Mouse (Mus musculus) embryonic facial prominence, embryonic 10.5 days (tissue): ENCODE measurements around the gene Fes. TPM values are rescaled to one million over a fixed set of nuclear protein-coding genes. Genes with fewer than 3 reads are reported as not detected.

Source experiments
- DNase-seq: peaks from one replicate; pipeline ENCODE4 v3.0.0-alpha.2; 2017; ENCODE audit warnings: low spot score
- H3K27ac ChIP-seq: fragments of 300-500 bp; sonication (generic); replicated peaks from 2 replicates; pipeline ENCODE4 v1.5.1; 2016; ENCODE audit warnings: mild to moderate bottlenecking
- H3K27me3 ChIP-seq: fragments of 300-500 bp; sonication (generic); replicated peaks from 2 replicates; pipeline ENCODE4 v1.6.1; 2016; ENCODE audit warnings: low read depth, mild to moderate bottlenecking; ENCODE audit not compliant: poor library complexity, severe bottlenecking
- H3K36me3 ChIP-seq: fragments of 300-500 bp; sonication (generic); replicated peaks from 2 replicates; pipeline ENCODE4 v1.6.1; 2016; ENCODE audit warnings: mild to moderate bottlenecking, moderate library complexity
- H3K4me1 ChIP-seq: fragments of 300-500 bp; sonication (generic); 2 replicates; pipeline ENCODE4 v1.6.1; 2016
- H3K4me3 ChIP-seq: fragments of 300-500 bp; sonication (generic); 2 replicates; pipeline ENCODE4 v1.5.1; 2016; ENCODE audit warnings: mild to moderate bottlenecking, moderate library complexity
- H3K9me3 ChIP-seq: fragments of 300-500 bp; sonication (generic); 2 replicates; pipeline ENCODE4 v1.6.1; 2016; ENCODE audit warnings: mild to moderate bottlenecking
- WGBS: fragments of 180-500 bp; shearing (Covaris S2); methylation state at CpG from one replicate; pipeline ENCODE4 v1.1.7; 2016; 5-methylcytosine and 5-hydroxymethylcytosine counted together
- polyA plus RNA-seq: library from polyadenylated mRNA; unstranded; fragments of >200 nt; fragmentation: Nextera tagmentation; extraction: Ambion mirVana; gene quantifications from 2 replicates; pipeline ENCODE4 v1.2.1, GENCODE M21; 2016

The Fes gene
- polyA plus RNA-seq, 1 experiment from 2014 or later = 8.4 TPM

DNA sequence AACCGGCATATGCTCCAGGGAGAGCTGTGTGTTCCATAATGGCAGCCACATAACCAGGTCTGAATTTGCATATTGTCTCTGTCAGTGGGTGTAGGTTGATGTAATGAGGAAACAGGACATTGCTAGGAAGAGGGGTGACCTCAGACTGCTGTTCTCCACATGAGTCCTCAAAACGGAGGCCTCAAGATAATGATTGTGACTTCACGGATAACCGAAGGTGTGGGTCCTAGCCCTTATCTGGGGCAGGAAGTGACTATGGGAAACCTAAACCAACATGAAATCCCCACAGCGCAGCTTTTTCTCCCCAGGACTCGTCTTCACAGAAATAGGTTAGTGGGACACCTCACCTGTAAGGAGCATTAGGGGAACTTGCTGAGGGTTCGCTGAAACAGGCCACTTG, 29.2 kb upstream of the Fes start:
- Histone ChIP-seq H3K9me3 (no peaks in the 10 kb centered on the region), H3K4me3 (no peak overlapping the region), H3K27ac (no peak overlapping the region), H3K27me3 (no peaks in the 10 kb centered on the region), H3K4me1 (peaks cover 5% of the 10 kb centered on the region; the same call in 1 of the 2 replicates), H3K36me3 (no peaks in the 10 kb centered on the region)
- DNase-seq = no peak
- 88% methylated on average over 7 of the region's 7 CpGs for WGBS

- no peaks in the 10 kb centered on the region for H3K36me3 ChIP-seq
- no peaks in the 10 kb centered on the region for H3K9me3 ChIP-seq
- WGBS = 83% methylated on average over 7 of the region's 7 CpGs
- no peak overlapping the region for H3K4me3 ChIP-seq
- DNase-seq = no peak
- peaks cover 2% of the 10 kb centered on the region; the same call in 1 of the 2 replicates for H3K4me1 ChIP-seq
- no peak overlapping the region for H3K27ac ChIP-seq
- no peaks in the 10 kb centered on the region for H3K27me3 ChIP-seq
These were observed 26.6 kb upstream of the Fes start for GRCm38 (mm10) chr7:80414303-80414855.

GRCm38 (mm10) chr7:80413512-80414302, 26.0 kb upstream of the Fes start:
- Histone ChIP-seq H3K27me3 (no peaks in the 10 kb centered on the region), H3K4me3 (no peak overlapping the region), H3K36me3 (no peaks in the 10 kb centered on the region), H3K9me3 (no peaks in the 10 kb centered on the region), H3K27ac (no peak overlapping the region), H3K4me1 (no peaks in the 10 kb centered on the region)
- 73% methylated on average over 9 of the region's 9 CpGs for WGBS
- DNase-seq = no peak

DNA sequence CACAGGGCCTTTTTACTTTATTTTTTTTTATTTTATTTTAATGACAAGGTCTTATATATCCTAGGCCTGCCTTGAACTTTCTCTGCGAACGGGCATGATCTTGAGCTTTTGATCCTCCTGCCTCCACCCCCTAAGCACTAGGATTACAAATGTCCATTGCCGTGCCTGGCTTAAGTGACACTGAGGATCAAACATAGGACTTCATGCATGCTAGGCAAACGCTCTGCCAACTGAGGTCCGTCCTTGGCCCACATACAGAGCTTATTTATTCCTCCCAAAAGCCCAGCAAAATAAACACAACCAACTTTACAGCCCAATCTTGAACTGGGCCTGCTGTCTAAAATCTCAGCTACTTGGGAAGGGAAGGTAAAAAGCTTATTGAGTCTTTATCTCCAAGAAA, 25.0 kb upstream of the Fes start:
- H3K27me3 ChIP-seq = no peaks in the 10 kb centered on the region
- no peaks in the 10 kb centered on the region for H3K36me3 ChIP-seq
- 76% methylated on average over 5 of the region's 5 CpGs for WGBS
- H3K27ac ChIP-seq = no peak overlapping the region
- no peak for DNase-seq
- no peak overlapping the region for H3K4me3 ChIP-seq
- H3K9me3 ChIP-seq = no peaks in the 10 kb centered on the region
- H3K4me1 ChIP-seq = no peaks in the 10 kb centered on the region

DNA sequence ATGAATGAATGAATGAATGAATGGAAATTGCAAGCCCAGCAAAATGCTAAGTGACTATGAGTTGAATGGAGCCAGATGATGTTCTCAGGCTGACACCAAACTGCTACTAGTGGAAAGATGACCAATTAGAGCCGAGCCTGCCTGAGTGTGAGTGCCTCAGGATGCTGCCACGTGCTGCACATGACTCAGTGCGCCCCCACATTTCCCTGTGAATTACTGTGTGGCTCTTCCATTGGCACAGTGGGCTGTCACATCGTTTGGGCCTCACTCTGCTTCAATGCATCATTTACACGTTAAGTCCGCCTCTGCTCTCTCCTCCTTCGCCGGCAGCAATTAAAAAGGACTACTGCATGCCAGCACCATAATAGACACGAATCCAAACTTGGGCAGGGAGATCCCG, 24.5 kb upstream of the Fes start:
- H3K4me3 ChIP-seq = no peak overlapping the region
- H3K4me1 ChIP-seq = peaks cover 2% of the 10 kb centered on the region; the same call in 1 of the 2 replicates
- DNase-seq = no peak
- 85% methylated on average over 10 of the region's 10 CpGs for WGBS
- H3K27ac ChIP-seq = no peak overlapping the region
- H3K36me3 ChIP-seq = no peaks in the 10 kb centered on the region
- no peaks in the 10 kb centered on the region for H3K27me3 ChIP-seq
- no peaks in the 10 kb centered on the region for H3K9me3 ChIP-seq

GRCm38 (mm10) chr7:80410380-80410779, 22.6 kb upstream of the Fes start:
- no peaks in the 10 kb centered on the region for H3K9me3 ChIP-seq
- H3K4me3 ChIP-seq = no peak overlapping the region
- H3K4me1 ChIP-seq = peaks cover 8% of the 10 kb centered on the region; the same call in 1 of the 2 replicates
- H3K27ac ChIP-seq = no peak overlapping the region
- H3K36me3 ChIP-seq = no peaks in the 10 kb centered on the region
- peaks cover 6% of the 10 kb centered on the region; the same call in 1 of the 2 replicates for H3K27me3 ChIP-seq
- WGBS = 76% methylated on average over 9 of the region's 9 CpGs
- no peak for DNase-seq

GRCm38 (mm10) chr7:80407712-80408111, 20.0 kb upstream of the Fes start:
- H3K27ac ChIP-seq = no peak overlapping the region
- H3K4me1 ChIP-seq = peaks cover 21% of the 10 kb centered on the region; the same call in 1 of the 2 replicates
- no peak overlapping the region for H3K4me3 ChIP-seq
- H3K27me3 ChIP-seq = peaks cover 28% of the 10 kb centered on the region
- DNase-seq = no peak
- WGBS = 69% methylated on average over 9 of the region's 9 CpGs
- H3K36me3 ChIP-seq = no peaks in the 10 kb centered on the region
- H3K9me3 ChIP-seq = no peaks in the 10 kb centered on the region

GRCm38 (mm10) chr7:80406186-80406585, 18.4 kb upstream of the Fes start:
- H3K27ac ChIP-seq = no peak overlapping the region
- H3K27me3 ChIP-seq = peaks cover 28% of the 10 kb centered on the region
- no peak overlapping the region for H3K4me3 ChIP-seq
- no peak for DNase-seq
- WGBS = 90% methylated on average over 3 of the region's 3 CpGs
- H3K9me3 ChIP-seq = no peaks in the 10 kb centered on the region
- H3K36me3 ChIP-seq = no peaks in the 10 kb centered on the region
- peaks cover 30% of the 10 kb centered on the region for H3K4me1 ChIP-seq

DNA sequence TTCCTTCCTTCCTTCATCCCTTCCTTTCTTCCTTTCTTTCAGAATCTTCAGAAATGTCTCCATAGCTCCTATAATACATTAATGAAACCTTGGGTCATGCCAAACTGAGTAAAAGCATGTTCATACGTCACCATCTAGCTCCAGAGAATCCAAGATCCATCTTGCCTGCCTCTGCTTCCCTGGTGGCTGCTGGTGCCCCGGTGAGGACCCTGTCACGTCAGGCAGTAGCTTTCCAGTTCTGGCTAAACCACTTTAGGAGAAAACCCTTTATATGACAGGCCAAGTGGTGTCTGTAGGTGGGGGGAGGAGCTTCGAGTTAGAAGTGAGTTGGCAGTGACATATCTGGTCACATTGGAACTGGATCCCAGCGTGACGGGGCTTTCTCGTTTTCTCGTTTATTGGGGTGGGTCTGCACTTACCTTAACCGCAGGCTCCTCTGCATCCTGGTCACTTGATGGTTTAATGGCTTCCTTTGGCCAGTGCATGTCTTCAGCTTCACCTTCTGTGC, 17.5 kb upstream of the Fes start, which contains the start of gene Furin:
TSS of gene Furin (minus strand) at position 249 of the 508 bp plus-strand sequence.
- peaks cover 39% of the 10 kb centered on the region for H3K4me1 ChIP-seq
- no peaks in the 10 kb centered on the region for H3K36me3 ChIP-seq
- no peak within 1 kb of the TSS for H3K4me3 ChIP-seq
- no peaks in the 10 kb centered on the region for H3K9me3 ChIP-seq
- 76% methylated on average over 9 of the region's 9 CpGs for WGBS
- H3K27ac ChIP-seq = no peak within 1 kb of the TSS
- H3K27me3 ChIP-seq = peaks cover 28% of the 10 kb centered on the region
- DNase-seq = no peak

GRCm38 (mm10) chr7:80404101-80404894, 16.6 kb upstream of the Fes start:
- DNase-seq = no peak
- no peaks in the 10 kb centered on the region for H3K9me3 ChIP-seq
- H3K36me3 ChIP-seq = no peaks in the 10 kb centered on the region
- WGBS = 59% methylated on average over 7 of the region's 7 CpGs
- H3K27me3 ChIP-seq = peaks cover 28% of the 10 kb centered on the region
- no peak overlapping the region for H3K4me3 ChIP-seq
- no peak overlapping the region for H3K27ac ChIP-seq
- H3K4me1 ChIP-seq = peaks cover 47% of the 10 kb centered on the region

DNA sequence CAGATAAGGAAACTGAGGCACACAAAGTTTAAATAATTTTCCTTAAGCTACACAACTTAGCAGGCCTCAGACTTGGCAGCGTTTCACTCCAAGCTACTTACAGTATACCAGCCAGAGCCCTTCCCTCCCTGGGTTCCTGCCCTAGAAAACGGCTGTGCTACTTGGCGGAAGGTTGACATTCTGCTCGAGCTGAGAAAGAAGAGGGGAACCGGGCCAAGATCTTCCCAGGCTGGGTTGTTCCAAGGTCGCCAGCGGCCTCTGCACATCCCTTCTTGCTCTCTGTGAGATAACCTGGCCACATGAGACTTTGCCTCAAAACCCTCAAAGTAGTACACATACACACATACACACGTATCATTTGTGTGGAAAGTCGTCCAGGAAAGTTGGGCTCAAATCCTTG, 15.8 kb upstream of the Fes start:
- H3K4me1 ChIP-seq = peaks cover 54% of the 10 kb centered on the region
- H3K27me3 ChIP-seq = peaks cover 28% of the 10 kb centered on the region
- 53% methylated on average over 9 of the region's 9 CpGs for WGBS
- peak overlapping the region; percentile 92; the same call in 1 of the 2 replicates for H3K4me3 ChIP-seq
- H3K36me3 ChIP-seq = no peaks in the 10 kb centered on the region; the same call in 1 of the 2 replicates
- no peaks in the 10 kb centered on the region for H3K9me3 ChIP-seq
- no peak for DNase-seq
- H3K27ac ChIP-seq = no peak overlapping the region

GRCm38 (mm10) chr7:80402651-80403321, 15.0 kb upstream of the Fes start:
- no peaks in the 10 kb centered on the region for H3K9me3 ChIP-seq
- peaks cover 5% of the 10 kb centered on the region for H3K36me3 ChIP-seq
- peaks cover 28% of the 10 kb centered on the region for H3K27me3 ChIP-seq
- peak overlapping the region; percentile 92 for H3K4me3 ChIP-seq
- H3K4me1 ChIP-seq = peaks cover 57% of the 10 kb centered on the region
- DNase-seq = peak; percentile 77
- H3K27ac ChIP-seq = peak overlapping the region; percentile 94
- 5% methylated on average over 91 of the region's 92 CpGs for WGBS
